Mouse (Mus musculus): ENCODE data around the gene Bmpr1a. TPM values are rescaled to one million over a fixed set of nuclear protein-coding genes. Genes with fewer than 3 reads are reported as not detected.

The Bmpr1a gene
- 10 to 100 TPM; 33.5 to 35.0 TPM for total RNA-seq (2021)

DNA sequence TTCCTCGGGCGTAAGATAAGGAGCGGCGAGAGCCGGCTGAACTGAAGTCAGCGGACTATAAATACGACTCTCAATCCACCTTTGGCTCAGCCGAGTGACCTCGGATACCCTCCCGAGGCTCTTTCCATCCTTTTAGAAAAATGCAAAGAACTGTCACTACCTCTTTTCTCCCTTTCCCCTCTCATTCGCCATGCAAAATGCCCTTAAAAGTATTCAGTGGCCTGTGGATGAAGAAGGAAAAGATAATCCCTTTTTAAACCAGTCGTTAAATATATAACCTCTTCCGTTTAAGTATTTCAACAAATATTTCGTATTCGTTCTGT is at the start of gene Bmpr1a:
Bmpr1a (minus strand) TSS at position 17 of the 323 bp plus-strand sequence.
- DNase-seq (ENCODE audit: low spot score in 2 of 2), result no peak
- intact Hi-C loops (cut with DNase I), result loop anchor here (2.0 kb wide), 1 partner anchor 192 kb away; the partner anchor contains the start of genes Glud1 and Shld2

GRCm38 (mm10) chr14:34552226-34552625 is 49.1 kb upstream of the Bmpr1a start:
- DNase-seq (ENCODE audit: low spot score in 2 of 2), result no peak
- intact Hi-C loops (cut with DNase I), result loop anchor here (5.0 kb wide), 1 partner anchor 180 kb away; the partner anchor contains the start of gene Sncg

GRCm38 (mm10) chr14:34549004-34549671 is 46.0 kb upstream of the Bmpr1a start:
- intact Hi-C loops (cut with DNase I), result loop anchor here (1.0 to 2.0 kb wide), 2 partner anchors 47 to 90 kb away; no protein-coding TSS in a partner anchor
- DNase-seq (ENCODE audit: low spot score in 2 of 2), result peak; percentile 78 to 85

GRCm38 (mm10) chr14:34548391-34549001 is 45.4 kb upstream of the Bmpr1a start:
- peak; percentile 42 to 74 for DNase-seq (ENCODE audit: low spot score in 2 of 2)
- intact Hi-C loops (cut with DNase I), result loop anchor here (1.0 to 2.0 kb wide), 2 partner anchors 46 to 90 kb away; no protein-coding TSS in a partner anchor

GRCm38 (mm10) chr14:34544545-34544944 is 41.4 kb upstream of the Bmpr1a start:
- intact Hi-C loops (cut with DNase I), result no loop called here
- DNase-seq (ENCODE audit: low spot score in 2 of 2), result no peak

- no peak for DNase-seq (ENCODE audit: low spot score in 2 of 2)
- intact Hi-C loops (cut with DNase I), result no loop called here
Measured at GRCm38 (mm10) chr14:34544001-34544400, 40.9 kb upstream of the Bmpr1a start.

GRCm38 (mm10) chr14:34543596-34543995 is 40.5 kb upstream of the Bmpr1a start:
- intact Hi-C loops (cut with DNase I), result no loop called here
- no peak for DNase-seq (ENCODE audit: low spot score in 2 of 2)

- intact Hi-C loops (cut with DNase I), result no loop called here
Measured at GRCm38 (mm10) chr14:34541896-34542295, 38.8 kb upstream of the Bmpr1a start.

GRCm38 (mm10) chr14:34540685-34541162 is 37.6 kb upstream of the Bmpr1a start:
- intact Hi-C loops (cut with DNase I), result no loop called here
- DNase-seq (ENCODE audit: low spot score in 2 of 2), result peak in 1 of 2 experiments; percentile 9

More at GRCm38 (mm10) chr14:34541896-34542295, 38.8 kb upstream of the Bmpr1a start:
- DNase-seq (ENCODE audit: low spot score in 2 of 2), result no peak

- intact Hi-C loops (cut with DNase I), result no loop called here
- DNase-seq (ENCODE audit: low spot score in 2 of 2), result no peak
Measured at GRCm38 (mm10) chr14:34535883-34536282, 32.7 kb upstream of the Bmpr1a start.

DNA sequence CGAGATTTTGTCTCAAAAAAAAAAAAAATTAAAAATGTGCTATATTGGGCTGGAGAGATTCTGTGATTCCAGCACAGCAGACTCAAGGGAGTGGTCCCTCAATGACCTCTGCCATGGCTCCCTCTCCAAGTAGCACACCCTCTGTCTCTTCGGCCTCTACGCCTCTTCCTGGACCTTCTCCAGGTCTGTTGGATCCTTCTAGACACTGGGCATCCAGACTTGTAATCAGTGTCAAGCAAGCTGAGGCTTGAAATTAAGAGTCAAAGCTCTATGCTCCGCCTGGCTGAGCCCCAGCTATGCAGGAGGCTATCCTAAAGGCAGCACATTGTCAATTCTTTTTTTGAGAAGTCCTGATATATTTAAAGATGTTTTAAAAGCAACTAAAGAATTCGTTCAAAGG is 30.4 kb upstream of the Bmpr1a start:
- intact Hi-C loops (cut with DNase I), result no loop called here
- no peak for DNase-seq (ENCODE audit: low spot score in 2 of 2)

DNA sequence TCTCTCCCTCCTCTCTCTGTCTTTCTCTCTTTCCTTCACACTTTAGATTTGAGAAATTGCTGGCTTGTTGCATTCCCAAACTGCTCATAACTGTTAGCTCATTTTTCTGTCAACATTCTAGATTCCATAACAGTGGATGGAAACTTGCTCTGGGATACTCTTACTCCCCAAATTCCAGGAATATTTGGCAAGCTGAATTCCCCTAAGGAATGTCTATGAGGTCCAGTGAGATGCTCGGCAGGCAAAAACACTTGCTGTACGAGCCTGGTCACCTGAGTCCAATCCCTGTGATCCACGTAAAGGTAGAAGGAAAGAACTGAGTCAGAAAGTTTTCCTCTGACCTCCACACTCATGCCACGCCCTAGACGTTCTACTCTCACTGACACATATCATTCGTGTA is 29.4 kb upstream of the Bmpr1a start:
- DNase-seq (ENCODE audit: low spot score in 2 of 2), result no peak
- intact Hi-C loops (cut with DNase I), result no loop called here

- intact Hi-C loops (cut with DNase I), result no loop called here
- DNase-seq (ENCODE audit: low spot score in 2 of 2), result peak; percentile 10 to 19
Measured at GRCm38 (mm10) chr14:34528804-34529203, 25.7 kb upstream of the Bmpr1a start.

- no peak for DNase-seq (ENCODE audit: low spot score in 2 of 2)
- intact Hi-C loops (cut with DNase I), result no loop called here
Measured at GRCm38 (mm10) chr14:34522701-34523100, 19.6 kb upstream of the Bmpr1a start, which contains the start of gene 9230112D13Rik. TSS of gene 9230112D13Rik (minus strand) at chr14:34522801.

DNA sequence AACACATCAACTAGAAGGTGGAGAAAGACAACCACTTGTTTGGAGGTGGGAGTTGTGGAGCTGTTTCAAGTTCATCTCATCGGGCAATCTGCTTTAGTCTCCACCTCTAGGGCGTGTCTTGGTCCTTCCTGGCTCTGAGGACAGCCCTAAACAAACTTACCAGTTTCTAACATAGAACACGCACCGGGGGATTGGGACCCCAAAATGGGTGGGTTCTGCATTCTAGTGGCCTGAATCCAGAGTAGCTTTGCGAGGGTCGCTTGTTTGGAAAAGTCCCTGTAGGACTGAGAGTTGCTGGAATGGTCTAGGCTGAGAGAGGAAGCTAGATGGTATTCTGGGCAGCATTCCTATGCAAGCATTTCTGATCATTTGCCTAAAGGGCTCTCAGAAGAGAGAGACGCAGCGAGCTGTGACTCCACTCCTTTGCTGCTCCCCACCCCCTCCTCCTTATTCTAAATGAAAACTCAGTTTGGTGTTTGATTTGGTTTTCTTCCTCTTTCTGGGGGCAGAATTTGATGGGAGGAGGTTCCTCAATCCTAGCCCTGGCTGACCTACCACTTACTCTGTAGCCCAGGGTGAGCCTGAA is 14.9 kb upstream of the Bmpr1a start:
- DNase-seq (ENCODE audit: low spot score in 2 of 2), result no peak
- intact Hi-C loops (cut with DNase I), result no loop called here

DNA sequence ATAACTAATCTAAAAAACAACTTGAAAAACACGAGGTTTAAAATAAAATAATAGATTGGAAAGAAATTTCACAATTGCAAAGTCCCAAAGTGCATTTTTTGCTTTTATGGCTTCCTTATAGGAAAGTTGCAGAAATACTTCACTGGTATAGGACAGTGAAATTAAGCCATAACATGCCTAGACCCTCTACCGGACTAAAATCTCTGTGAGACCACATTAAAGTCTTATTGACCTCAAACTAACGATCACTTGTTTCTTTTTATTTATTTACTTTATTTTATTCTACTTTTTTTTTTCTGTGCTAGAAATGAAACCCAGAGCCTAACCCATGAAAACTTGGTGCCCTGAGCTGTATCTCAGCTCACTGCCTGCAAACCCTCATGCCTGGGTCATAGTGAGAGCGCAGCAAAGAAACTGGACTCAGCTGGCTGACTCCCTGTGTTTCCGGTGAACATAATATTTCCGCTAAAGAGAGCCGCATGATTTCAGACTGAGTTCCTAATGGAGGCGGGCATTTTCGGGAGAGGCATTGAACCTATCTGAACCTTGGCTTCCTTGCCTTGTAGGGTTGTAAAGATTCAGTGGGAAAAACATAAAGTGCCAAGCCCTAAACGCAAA is 13.9 kb upstream of the Bmpr1a start:
- intact Hi-C loops (cut with DNase I), result no loop called here
- no peak for DNase-seq (ENCODE audit: low spot score in 2 of 2)

GRCm38 (mm10) chr14:34515860-34516259 is 12.7 kb upstream of the Bmpr1a start:
- intact Hi-C loops (cut with DNase I), result no loop called here
- no peak for DNase-seq (ENCODE audit: low spot score in 2 of 2)

DNA sequence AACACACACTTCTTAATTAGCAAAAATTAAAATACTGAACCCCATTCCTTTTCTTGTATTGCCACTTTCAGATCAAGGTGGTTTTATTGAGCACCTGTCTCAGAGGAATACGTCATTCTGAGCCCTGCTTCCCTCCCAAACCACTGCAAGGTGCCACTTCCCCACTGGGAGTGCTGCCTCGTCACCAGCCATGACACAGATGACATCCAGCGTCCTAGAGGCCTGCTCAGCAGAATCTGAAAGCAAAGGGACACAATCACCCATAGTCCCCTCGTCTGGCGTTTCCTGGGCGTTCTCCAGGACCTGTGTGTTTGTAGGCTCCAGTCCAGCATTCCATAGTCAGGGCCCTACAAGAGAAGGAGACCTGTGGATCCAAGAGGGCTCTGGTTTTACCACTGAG is 11.0 kb upstream of the Bmpr1a start:
- DNase-seq (ENCODE audit: low spot score in 2 of 2), result no peak
- intact Hi-C loops (cut with DNase I), result no loop called here

DNA sequence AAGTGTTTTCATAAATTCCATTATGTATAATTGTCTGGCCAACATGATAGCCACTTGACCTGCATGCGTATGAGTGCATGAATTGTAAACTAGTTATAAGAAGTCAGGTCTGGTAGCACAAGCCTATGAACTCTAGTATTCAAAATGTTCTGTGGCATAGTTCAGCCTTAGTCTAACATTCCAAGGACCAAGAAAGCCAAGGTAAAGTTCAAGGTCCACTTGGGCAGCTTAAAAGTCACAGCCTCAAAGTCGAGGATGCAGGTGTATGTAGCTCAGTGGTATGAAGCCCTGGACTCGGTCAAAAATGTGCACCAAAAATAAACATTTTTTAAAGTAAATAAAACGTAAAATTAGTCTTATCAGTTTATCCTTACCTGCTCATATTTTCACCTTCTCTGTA is 9.5 kb upstream of the Bmpr1a start:
- no peak for DNase-seq (ENCODE audit: low spot score in 2 of 2)
- intact Hi-C loops (cut with DNase I), result no loop called here

- DNase-seq (ENCODE audit: low spot score in 2 of 2), result no peak
- intact Hi-C loops (cut with DNase I), result no loop called here
Measured at GRCm38 (mm10) chr14:34511901-34512300, 8.8 kb upstream of the Bmpr1a start.
